Mouse (Mus musculus) spleen, postnatal 36 days (tissue): ENCODE results near the gene Mlana.
A peak's percentile ranks its signal among the peaks of the same experiment; 100 is the strongest.

ENCODE experiments used
- DNase-seq, 2 experiments: peaks; one replicate each; pipeline ENCODE4 v3.0.0; 2022; ENCODE audit warnings: low spot score in 2 of 2, mixed read lengths in 1 of 2

Gene Mlana

GRCm38 (mm10) chr19:29675562-29676078 lies 22.0 kb upstream of the Mlana start:
- DNase-seq, result no peak

GRCm38 (mm10) chr19:29676479-29677193 lies 21.0 kb upstream of the Mlana start:
- no peak for DNase-seq

GRCm38 (mm10) chr19:29678181-29678778 lies 19.3 kb upstream of the Mlana start:
- DNase-seq, result no peak

- no peak for DNase-seq
Measured at GRCm38 (mm10) chr19:29680182-29681152, 17.2 kb upstream of the Mlana start.

- peak; percentile 65 to 69 for DNase-seq
Measured at GRCm38 (mm10) chr19:29683844-29684540, 13.6 kb upstream of the Mlana start.

- DNase-seq, result no peak
Measured at GRCm38 (mm10) chr19:29695071-29695470, 2.6 kb upstream of the Mlana start.

- DNase-seq, result no peak
Measured at GRCm38 (mm10) chr19:29696309-29696708, 1.3 kb upstream of the Mlana start.

GRCm38 (mm10) chr19:29696840-29697239 lies 784 bp upstream of the Mlana start:
- no peak for DNase-seq

- DNase-seq, result no peak
Measured at GRCm38 (mm10) chr19:29701707-29702106, 4.1 kb downstream of the Mlana start.

- no peak for DNase-seq
Measured at GRCm38 (mm10) chr19:29704436-29704835, 6.8 kb downstream of the Mlana start.

GRCm38 (mm10) chr19:29707314-29707898 lies 9.8 kb downstream of the Mlana start:
- no peak for DNase-seq

- DNase-seq, result peak; percentile 5 to 23
Measured at GRCm38 (mm10) chr19:29708003-29708402, 10.4 kb downstream of the Mlana start.

- DNase-seq, result no peak
Measured at GRCm38 (mm10) chr19:29708461-29708860, 10.8 kb downstream of the Mlana start.

- DNase-seq, result no peak
Measured at GRCm38 (mm10) chr19:29709461-29709860, 11.8 kb downstream of the Mlana start.

GRCm38 (mm10) chr19:29713451-29713850 lies 15.8 kb downstream of the Mlana start:
- DNase-seq, result no peak

- DNase-seq, result no peak
Measured at GRCm38 (mm10) chr19:29717854-29718253, 20.2 kb downstream of the Mlana start.

GRCm38 (mm10) chr19:29718476-29718875 lies 20.9 kb downstream of the Mlana start:
- no peak for DNase-seq

GRCm38 (mm10) chr19:29735421-29735820 lies 37.8 kb downstream of the Mlana start:
- no peak for DNase-seq

GRCm38 (mm10) chr19:29739608-29740007 lies 42.0 kb downstream of the Mlana start:
- no peak for DNase-seq

GRCm38 (mm10) chr19:29740661-29741060 lies 43.0 kb downstream of the Mlana start:
- no peak for DNase-seq

- no peak for DNase-seq
Measured at GRCm38 (mm10) chr19:29743531-29743930, 45.9 kb downstream of the Mlana start.
